Mouse (Mus musculus) brain, embryonic 14.5 days (tissue): Measurements from ENCODE around the gene Tpp1.

Experiments used
- CTCF ChIP-seq: fragments of 200-500 bp; IDR thresholded peaks from 2 replicates; pipeline ENCODE4 v1.5.1; 2012; ENCODE audit warnings: inconsistent platforms, mild to moderate bottlenecking, moderate library complexity, borderline replicate concordance; ENCODE audit not compliant: insufficient read depth, insufficient read length; ENCODE audit errors: extremely low read depth
- POLR2A ChIP-seq: fragments of 200-500 bp; IDR thresholded peaks from 2 replicates; pipeline ENCODE4 v1.6.1; 2012; ENCODE audit warnings: mild to moderate bottlenecking, inconsistent platforms, borderline replicate concordance; ENCODE audit not compliant: poor library complexity, insufficient read depth, insufficient read length, severe bottlenecking; ENCODE audit errors: extremely low read depth

- TF ChIP-seq CTCF, result no peak
- TF ChIP-seq POLR2A, result no peak
Observed at GRCm38 (mm10) chr7:105726980-105727325, 25.1 kb downstream of the Tpp1 start.
